Mouse (Mus musculus) cerebellum, adult 2 months (tissue): ENCODE measurements at regions not wholly inside any gene's neighbourhood (a gene's known extent, or its start where the extent isn't known, plus 50 kb on each side); places are given as distances from the start of the nearest gene placed in this dataset.
"Not testable (repeated sequence)": the region's sequence is repeated elsewhere in the genome, so short reads cannot be mapped to it uniquely, and the experiment has no call there.

Experiments used
- DNase-seq, 2 experiments: peaks; one replicate each; pipeline ENCODE4 v3.0.0; 2021
- H3K27ac ChIP-seq: fragments of 200-500 bp; 2 replicates; pipeline ENCODE4 v1.5.1; 2012; ENCODE audit warnings: low read length, control low read depth, inconsistent platforms; ENCODE audit not compliant: insufficient read depth
- H3K27me3 ChIP-seq: fragments of 200-500 bp; 2 replicates; pipeline ENCODE4 v1.6.1; 2012; ENCODE audit warnings: inconsistent platforms, mild to moderate bottlenecking, low read length, moderate library complexity; ENCODE audit not compliant: control insufficient read depth, insufficient read depth
- H3K4me1 ChIP-seq: fragments of 200-500 bp; 2 replicates; pipeline ENCODE4 v1.6.1; 2011; ENCODE audit warnings: low read length; ENCODE audit not compliant: control insufficient read depth, insufficient read depth
- H3K4me3 ChIP-seq: fragments of 200-500 bp; replicated peaks from 2 replicates; pipeline ENCODE3; 2011; ENCODE audit warnings: mild to moderate bottlenecking, low read depth, low read length, control low read depth; ENCODE audit not compliant: insufficient read depth
- CTCF ChIP-seq: fragments of 200-500 bp; IDR thresholded peaks from 2 replicates; pipeline ENCODE4 v1.5.1; 2011; ENCODE audit warnings: low read depth, mild to moderate bottlenecking, control low read depth, low read length, moderate library complexity, borderline replicate concordance; ENCODE audit not compliant: insufficient read depth
- POLR2A ChIP-seq: fragments of 200-500 bp; IDR thresholded peaks from 2 replicates; pipeline ENCODE4 v1.6.1; 2011; ENCODE audit warnings: low read length, control low read depth, borderline replicate concordance; ENCODE audit not compliant: insufficient read depth
- WGBS: fragments of 180-500 bp; shearing (Covaris S2); methylation state at CpG from one replicate; pipeline ENCODE4 v1.1.7; 2018; 5-methylcytosine and 5-hydroxymethylcytosine counted together

- TF ChIP-seq CTCF (no peak), POLR2A (no peak)
- no peak for DNase-seq
- WGBS, result 82% methylated on average over 7 of the region's 7 CpGs
- H3K27ac ChIP-seq, result no peak overlapping the region
- no peaks in the 10 kb centered on the region for H3K27me3 ChIP-seq
- H3K4me1 ChIP-seq, result no peaks in the 10 kb centered on the region
- no peak overlapping the region for H3K4me3 ChIP-seq
Observed at GRCm38 (mm10) chr1:177501288-177501687, 59.1 kb downstream of the Zbtb18 start.

GRCm38 (mm10) chr1:177503946-177504345, 61.8 kb downstream of the Zbtb18 start:
- H3K4me3 ChIP-seq, result no peak overlapping the region
- H3K27ac ChIP-seq, result no peak overlapping the region
- H3K27me3 ChIP-seq, result no peaks in the 10 kb centered on the region
- no peak for DNase-seq
- TF ChIP-seq POLR2A, result no peak
- H3K4me1 ChIP-seq, result no peaks in the 10 kb centered on the region; the same call in 1 of the 2 replicates
- 73% methylated on average over 1 of the region's 1 CpGs for WGBS

- WGBS, result over 99% methylated on average over 2 of the region's 2 CpGs
- DNase-seq, result no peak
- no peak overlapping the region for H3K4me3 ChIP-seq
- no peaks in the 10 kb centered on the region; the same call in 1 of the 2 replicates for H3K4me1 ChIP-seq
- no peaks in the 10 kb centered on the region for H3K27me3 ChIP-seq
- no peak for TF ChIP-seq CTCF
- TF ChIP-seq POLR2A, result no peak
- no peak overlapping the region for H3K27ac ChIP-seq
Observed at GRCm38 (mm10) chr1:177504743-177505142, 62.6 kb downstream of the Zbtb18 start.

- DNase-seq, H3K4me3 ChIP-seq, H3K27me3 ChIP-seq, H3K27ac ChIP-seq, H3K4me1 ChIP-seq: not testable (repeated sequence)
- 94% methylated on average over 4 of the region's 4 CpGs for WGBS
Observed at GRCm38 (mm10) chr1:177507398-177507797, 65.2 kb downstream of the Zbtb18 start.

GRCm38 (mm10) chr1:177509786-177510185, 67.6 kb downstream of the Zbtb18 start:
- WGBS, result 51% methylated on average over 10 of the region's 10 CpGs

GRCm38 (mm10) chr1:177512116-177512515, 70.0 kb downstream of the Zbtb18 start:
- Histone ChIP-seq H3K4me3 (no peak overlapping the region), H3K4me1 (peaks cover 2% of the 10 kb centered on the region; the same call in 1 of the 2 replicates), H3K27ac (no peak overlapping the region), H3K27me3 (no peaks in the 10 kb centered on the region)
- no peak for DNase-seq
- 85% methylated on average over 2 of the region's 2 CpGs for WGBS
- TF ChIP-seq CTCF (no peak), POLR2A (no peak)

More at GRCm38 (mm10) chr1:177509786-177510185, 67.6 kb downstream of the Zbtb18 start:
- no peaks in the 10 kb centered on the region for H3K27me3 ChIP-seq
- no peak overlapping the region for H3K27ac ChIP-seq
- peaks cover 2% of the 10 kb centered on the region; the same call in 1 of the 2 replicates for H3K4me1 ChIP-seq
- no peak overlapping the region for H3K4me3 ChIP-seq
- peak in 1 of 2 experiments; percentile 21 for DNase-seq
- no peak for TF ChIP-seq CTCF
- TF ChIP-seq POLR2A, result no peak

GRCm38 (mm10) chr1:177517934-177518610, 75.9 kb downstream of the Zbtb18 start:
- WGBS, result 64% methylated on average over 18 of the region's 18 CpGs
- H3K4me3 ChIP-seq, result no peak overlapping the region
- no peaks in the 10 kb centered on the region for H3K4me1 ChIP-seq
- DNase-seq, result no peak
- TF ChIP-seq POLR2A, result no peak
- TF ChIP-seq CTCF, result no peak
- no peak overlapping the region for H3K27ac ChIP-seq
- H3K27me3 ChIP-seq, result no peaks in the 10 kb centered on the region

GRCm38 (mm10) chr1:177518897-177519513, 76.9 kb downstream of the Zbtb18 start:
- DNase-seq, result no peak
- no peaks in the 10 kb centered on the region for H3K4me1 ChIP-seq
- H3K4me3 ChIP-seq, result no peak overlapping the region
- H3K27me3 ChIP-seq, result no peaks in the 10 kb centered on the region
- TF ChIP-seq POLR2A (no peak), CTCF (no peak)
- H3K27ac ChIP-seq, result no peak overlapping the region
- WGBS, result 77% methylated on average over 13 of the region's 13 CpGs
